Mouse (Mus musculus): ENCODE data around the gene Ankrd26. TPM values are rescaled to one million over a fixed set of nuclear protein-coding genes. Genes with fewer than 3 reads are reported as not detected.

Gene Ankrd26
- 1 to 10 TPM; 3.0 to 3.5 TPM for total RNA-seq (2023)

DNA sequence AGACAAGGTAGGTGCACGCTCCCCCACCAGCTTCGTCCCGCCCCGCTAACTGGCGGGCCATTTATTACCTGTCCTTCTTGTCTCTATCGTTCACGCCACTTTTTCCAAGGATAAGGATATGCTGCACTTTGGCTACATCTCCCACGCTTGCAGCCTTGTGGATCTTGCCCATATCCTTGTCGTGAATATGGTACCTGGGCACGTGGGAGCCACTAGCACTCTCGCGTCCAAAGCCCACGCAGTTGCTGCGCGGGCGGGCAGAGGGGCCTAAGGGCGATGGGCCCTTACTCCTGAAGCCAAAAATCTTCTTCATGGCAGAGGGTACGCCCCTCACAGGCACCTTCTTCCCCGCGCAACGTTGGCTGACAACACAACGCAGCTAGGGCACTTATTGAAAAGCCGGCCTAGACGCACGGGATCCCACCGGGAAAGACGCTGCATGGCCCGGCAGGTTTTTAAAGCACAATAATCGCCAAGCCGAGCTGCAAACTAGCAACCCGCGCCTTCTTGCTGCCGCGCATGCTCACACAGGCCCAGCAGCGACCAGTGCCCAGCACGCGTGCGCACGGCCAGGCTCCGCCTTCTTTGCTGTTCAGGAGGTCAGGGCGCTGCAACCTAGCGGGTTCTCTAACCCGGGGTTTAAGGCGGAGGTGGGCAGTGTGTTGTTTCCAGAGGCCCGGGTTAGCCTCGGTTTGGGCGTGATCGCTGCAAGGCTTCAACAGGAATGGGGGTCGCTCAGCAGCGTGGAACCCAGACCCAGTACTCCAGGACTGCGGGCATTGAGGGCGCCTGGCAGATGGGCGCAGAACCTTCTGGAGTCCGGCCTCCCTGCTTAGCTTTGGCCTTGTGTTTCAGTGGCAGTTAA lies at the start of gene Ankrd26:
Gene Ankrd26 (minus strand): TSS at position 482 of the 865 bp plus-strand sequence.

DNA sequence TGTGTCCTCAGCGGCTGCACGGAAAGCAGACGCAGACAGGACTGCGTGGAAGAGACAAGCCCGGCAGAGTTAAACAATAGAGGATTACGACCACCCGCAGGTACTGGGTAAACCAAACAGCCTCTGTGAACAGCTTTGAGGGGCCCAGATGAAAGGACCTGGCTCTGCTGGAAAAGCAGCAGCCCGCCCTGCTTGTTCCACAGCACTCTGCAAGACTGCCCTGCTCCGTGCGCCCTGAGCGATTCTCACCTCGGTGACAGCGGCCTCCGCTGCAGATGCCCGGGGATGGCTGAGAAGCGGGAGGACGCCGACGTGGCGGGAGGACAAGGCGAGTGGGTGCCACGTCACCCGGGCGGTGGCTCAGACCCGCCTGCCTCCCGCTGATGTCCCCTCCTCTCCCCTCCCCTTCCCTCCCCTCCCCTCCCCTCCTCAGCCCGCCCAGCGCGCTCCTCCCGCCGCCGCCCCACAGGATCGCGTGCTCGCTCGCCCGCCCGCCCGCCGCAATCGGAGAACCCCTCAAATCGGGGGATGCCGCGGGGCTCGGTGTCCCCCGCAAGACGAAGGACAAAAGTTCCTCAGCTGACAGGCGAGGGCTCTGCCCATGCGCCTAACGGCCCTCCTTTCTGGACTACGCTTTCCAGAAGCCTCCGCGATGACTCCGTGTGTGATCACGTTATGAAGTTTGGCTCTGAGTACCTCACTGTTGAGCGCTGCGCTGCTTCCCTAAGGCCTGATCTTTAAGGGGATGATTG lies 82.9 kb downstream of the Ankrd26 start, which contains the start of gene Zfp9:
Gene Zfp9 (minus strand): TSS at position 364 of the 752 bp plus-strand sequence.

DNA sequence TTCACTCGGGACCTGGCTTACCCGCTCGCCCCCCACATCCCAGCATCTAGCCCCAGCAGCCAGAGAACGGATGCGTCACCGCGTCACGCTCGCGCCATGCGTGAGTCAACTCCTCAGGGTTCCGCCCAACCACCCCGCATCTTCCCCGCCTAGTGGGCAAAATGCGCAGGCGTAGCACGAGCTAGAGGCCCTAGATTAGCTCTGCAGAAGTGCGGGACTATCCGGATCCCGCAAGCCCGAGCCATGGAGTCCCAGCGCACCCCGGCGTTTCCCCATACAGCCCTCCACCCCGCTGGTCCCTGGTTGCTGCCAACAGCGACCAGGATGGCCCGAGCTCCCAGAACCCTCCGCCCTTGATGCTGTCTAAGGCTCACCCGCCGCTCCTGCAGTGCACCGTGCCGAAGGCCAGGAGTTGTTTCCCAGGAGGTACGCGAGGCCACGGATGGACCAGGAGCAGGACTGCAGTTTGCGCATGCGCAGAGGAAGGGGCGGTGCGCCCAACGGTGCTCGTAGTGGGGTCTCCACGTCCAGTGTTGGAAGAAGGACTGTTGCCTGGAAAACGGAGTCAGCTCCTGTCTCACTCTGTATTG lies 106.9 kb downstream of the Ankrd26 start, which contains the start of gene Zfp248:
Gene Zfp248 (minus strand): TSS at position 487 of the 590 bp plus-strand sequence.

Other genes starting within 250 kb of the Ankrd26 start
- gene Bms1, start 142.8 kb downstream of the Ankrd26 start, total RNA-seq (2023), result 10 to 100 TPM; 17.9 to 21.2 TPM
- under 1 TPM; 0.40 TPM for gene Zfp248, start 106.7 kb downstream of the Ankrd26 start, total RNA-seq (2023)
- gene Zfp9, start 82.9 kb downstream of the Ankrd26 start, total RNA-seq (2023), result under 1 TPM in 1 of 2 experiments, not detected in 1; 0.18 TPM

Measured in neutrophil, adult 59 days (primary cell).